Mouse (Mus musculus) testis, adult 2 months (tissue): ENCODE results near the gene Myl4.

ENCODE experiments used
- CTCF ChIP-seq: fragments of 200-500 bp; IDR thresholded peaks from 2 replicates; pipeline ENCODE4 v1.5.1; 2012; ENCODE audit warnings: low read depth, mild to moderate bottlenecking, inconsistent platforms, low read length, moderate library complexity; ENCODE audit not compliant: control insufficient read depth, insufficient read depth, insufficient replicate concordance
- POLR2A ChIP-seq: fragments of 200-500 bp; IDR thresholded peaks from 2 replicates; pipeline ENCODE4 v1.6.1; 2012; ENCODE audit warnings: low read depth, mild to moderate bottlenecking, inconsistent platforms, low read length, moderate library complexity; ENCODE audit not compliant: control insufficient read depth

- TF ChIP-seq POLR2A (no peak), CTCF (no peak)
Measured at GRCm38 (mm10) chr11:104539811-104540210, 10.7 kb upstream of the Myl4 start.
